Mouse (Mus musculus): Measurements from ENCODE around the gene Tbl3.
"Not testable (repeated sequence)": the region's sequence is repeated elsewhere in the genome, so short reads cannot be mapped to it uniquely, and the experiment has no call there.

DNA sequence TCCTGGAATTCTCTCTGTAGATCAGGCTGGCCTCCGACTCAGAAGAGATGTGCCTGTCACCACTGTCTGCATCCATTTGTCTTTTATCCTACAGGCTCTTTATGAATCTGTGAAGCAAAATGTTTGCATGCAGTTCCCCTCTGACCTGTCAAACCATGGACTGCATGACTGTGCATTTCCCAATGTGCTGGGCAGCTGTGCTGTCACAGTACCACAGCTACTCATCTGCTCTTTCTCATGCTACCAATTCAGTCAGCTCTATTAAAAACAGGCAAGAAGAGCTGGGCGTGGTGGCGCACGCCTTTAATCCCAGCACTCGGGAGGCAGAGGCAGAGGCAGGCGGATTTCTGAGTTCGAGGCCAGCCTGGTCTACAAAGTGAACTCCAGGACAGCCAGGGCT is 40.4 kb downstream of the Tbl3 start:
- not testable (repeated sequence) for TF ChIP-seq CTCF (IDR thresholded peaks at IDR 0.05; ENCODE audit: borderline replicate concordance, insufficient read depth, low read length); POLR2A (IDR thresholded peaks at IDR 0.05; ENCODE audit: low read depth, low read length)

All from embryonic fibroblast, embryonic 13.5 days (primary cell).